ENCODE assay signal across 8 mouse cellular contexts in the genomic region with DNA sequence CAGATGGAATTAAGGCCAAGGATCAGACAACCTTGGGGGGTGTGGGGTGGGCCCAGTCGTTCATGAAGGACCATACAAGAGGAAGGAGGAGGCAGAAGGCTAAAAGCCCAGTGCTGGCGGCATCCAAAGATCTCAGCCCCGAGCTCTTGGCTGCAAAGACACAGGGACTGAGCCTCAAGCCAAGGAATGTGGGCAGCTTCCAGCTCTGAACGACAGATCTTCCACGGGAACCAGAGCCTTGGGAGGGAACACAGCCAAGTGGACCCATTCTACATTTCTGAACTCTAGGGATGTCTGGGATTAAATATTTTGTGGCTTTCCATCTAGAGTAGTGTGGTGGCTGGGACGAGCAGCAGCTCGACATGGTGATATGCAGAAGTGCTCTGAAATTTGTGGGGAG. TPM values are rescaled to one million over a fixed set of nuclear protein-coding genes. Genes with fewer than 3 reads are reported as not detected.
DNase-seq lines count a peak whose midpoint lies in the region; TF ChIP-seq lines count a peak whose summit lies in the region.

No protein-coding gene starts in this region.

- peaks cover 18% of the 10 kb centered on the region for H3K4me1 ChIP-seq in lung, adult 2 months (ENCODE audit: control insufficient read depth, insufficient read depth, low read length)

- no peak overlapping the region for H3K4me3 ChIP-seq in lung, adult 2 months (replicated peaks; ENCODE audit: extremely low read depth, low read depth, low read length)

- no peak for TF ChIP-seq CTCF in lung, adult 2 months (IDR thresholded peaks at IDR 0.05; ENCODE audit: insufficient read depth, low read length)

- no peak for TF ChIP-seq POLR2A in lung, adult 2 months (IDR thresholded peaks at IDR 0.05; ENCODE audit: borderline replicate concordance, extremely low read depth, low read depth, low read length)

- DNase-seq in adrenal gland, postnatal 14 days = peak; percentile 66
- no peak for DNase-seq in adrenal gland, adult 18-20 months (ENCODE audit: low spot score in 2 of 2)
- peak; percentile 75 for DNase-seq in lung, postnatal 10 days
- no peak for DNase-seq in lung, adult 2 months
- peak; percentile 64 for DNase-seq in gastrocnemius, postnatal 25 days
- peak; percentile 46 for DNase-seq in kidney, postnatal 10 days
- no peak for DNase-seq in embryo, embryonic 9.5 days (ENCODE audit: extremely low spot score)
- DNase-seq in c-Kit-positive CD71-positive TER-119-positive erythroid progenitor cells, embryonic 14.5 days (ENCODE audit: low spot score) = no peak

- whole genome bisulfite sequencing in lung, adult 2 months = 30% methylated on average over 7 of the region's 7 CpGs

RNA-seq across cellular contexts. Expression of a gene that starts 37.6 kb away (rescaled TPM):
- 56.4 and 61.4 TPM in 2 replicates for total RNA-seq in adrenal gland, postnatal 14 days (2021)
- total RNA-seq in adrenal gland, adult 18-20 months (2021) = 10 to 100 TPM; 44.4 to 49.7 TPM
- 16.4 and 19.4 TPM in 2 replicates for polyA plus RNA-seq in lung, adult 2 months (2012; rRNA removed)
- 10 to 100 TPM; 18.1 to 23.6 TPM for total RNA-seq in gastrocnemius, postnatal 25 days (2021)

RNA-seq across cellular contexts. Expression of a gene that starts 38.4 kb away (rescaled TPM):
- total RNA-seq in adrenal gland, postnatal 14 days (2021) = 47.1 and 48.2 TPM in 2 replicates
- 10 to 100 TPM; 40.7 to 41.0 TPM for total RNA-seq in adrenal gland, adult 18-20 months (2021)
- 16.7 and 26.5 TPM in 2 replicates for polyA plus RNA-seq in lung, adult 2 months (2012; rRNA removed)
- total RNA-seq in gastrocnemius, postnatal 25 days (2021) = 10 to 100 TPM; 10.3 to 12.6 TPM

Comparison
In these comparisons a context has a peak if more than half of its experiments do, and no peak if none do; other contexts are left out.
1. DNase-seq: peak in adrenal gland, postnatal 14 days (single experiment), lung, postnatal 10 days (single experiment), gastrocnemius, postnatal 25 days (single experiment) and kidney, postnatal 10 days (single experiment); none in adrenal gland, adult 18-20 months (0 of 2), lung, adult 2 months (single experiment), embryo, embryonic 9.5 days (single experiment) and c-Kit-positive CD71-positive TER-119-positive erythroid progenitor cells, embryonic 14.5 days (single experiment).